Mouse (Mus musculus) neural tube, embryonic 13.5 days (tissue): Measurements from ENCODE around the gene Specc1l. TPM values are rescaled to one million over a fixed set of nuclear protein-coding genes. Genes with fewer than 3 reads are reported as not detected.

Experiments used
- ATAC-seq: fragments of 200-750 bp; cut with Nextera tagmentation; 2 replicates; pipeline ENCODE4 v1.8.0; 2017; ENCODE audit warnings: low read depth, mild to moderate bottlenecking, moderate TSS enrichment, moderate library complexity
- H3K27ac ChIP-seq: fragments of 300-500 bp; sonication (generic); replicated peaks from 2 replicates; pipeline ENCODE4 v1.5.1; 2015; ENCODE audit warnings: moderate library complexity, mild to moderate bottlenecking, inconsistent platforms
- H3K27me3 ChIP-seq: fragments of 300-500 bp; sonication (generic); 2 replicates; pipeline ENCODE4 v1.6.1; 2015; ENCODE audit warnings: mild to moderate bottlenecking, inconsistent platforms
- H3K36me3 ChIP-seq: fragments of 300-500 bp; sonication (generic); 2 replicates; pipeline ENCODE4 v1.6.1; 2015; ENCODE audit warnings: mild to moderate bottlenecking, inconsistent platforms
- H3K4me1 ChIP-seq: fragments of 300-500 bp; sonication (generic); replicated peaks from 2 replicates; pipeline ENCODE4 v1.6.1; 2015; ENCODE audit warnings: inconsistent platforms
- H3K4me2 ChIP-seq: fragments of 300-500 bp; sonication (generic); 2 replicates; pipeline ENCODE4 v1.6.1; 2015; ENCODE audit warnings: inconsistent platforms, mild to moderate bottlenecking, moderate library complexity
- H3K4me3 ChIP-seq: fragments of 300-500 bp; sonication (generic); 2 replicates; pipeline ENCODE4 v1.5.1; 2015; ENCODE audit warnings: mild to moderate bottlenecking, inconsistent platforms
- H3K9ac ChIP-seq: fragments of 300-500 bp; sonication (generic); 2 replicates; pipeline ENCODE4 v1.6.1; 2015; ENCODE audit warnings: moderate library complexity, mild to moderate bottlenecking, inconsistent platforms
- H3K9me3 ChIP-seq: fragments of 300-500 bp; sonication (generic); 2 replicates; pipeline ENCODE4 v1.6.1; 2016; ENCODE audit warnings: inconsistent platforms
- WGBS: fragments of 180-500 bp; shearing (Covaris S2); methylation state at CpG from one replicate; pipeline ENCODE4 v1.1.7; 2015; 5-methylcytosine and 5-hydroxymethylcytosine counted together
- polyA plus RNA-seq: library from polyadenylated mRNA; unstranded; fragments of >200 nt; fragmentation: Nextera tagmentation; extraction: Ambion mirVana; gene quantifications from 2 replicates; pipeline ENCODE4 v1.2.1, GENCODE M21; 2015

The Specc1l gene
- polyA plus RNA-seq = 28.3 and 33.6 TPM in 2 replicates

DNA sequence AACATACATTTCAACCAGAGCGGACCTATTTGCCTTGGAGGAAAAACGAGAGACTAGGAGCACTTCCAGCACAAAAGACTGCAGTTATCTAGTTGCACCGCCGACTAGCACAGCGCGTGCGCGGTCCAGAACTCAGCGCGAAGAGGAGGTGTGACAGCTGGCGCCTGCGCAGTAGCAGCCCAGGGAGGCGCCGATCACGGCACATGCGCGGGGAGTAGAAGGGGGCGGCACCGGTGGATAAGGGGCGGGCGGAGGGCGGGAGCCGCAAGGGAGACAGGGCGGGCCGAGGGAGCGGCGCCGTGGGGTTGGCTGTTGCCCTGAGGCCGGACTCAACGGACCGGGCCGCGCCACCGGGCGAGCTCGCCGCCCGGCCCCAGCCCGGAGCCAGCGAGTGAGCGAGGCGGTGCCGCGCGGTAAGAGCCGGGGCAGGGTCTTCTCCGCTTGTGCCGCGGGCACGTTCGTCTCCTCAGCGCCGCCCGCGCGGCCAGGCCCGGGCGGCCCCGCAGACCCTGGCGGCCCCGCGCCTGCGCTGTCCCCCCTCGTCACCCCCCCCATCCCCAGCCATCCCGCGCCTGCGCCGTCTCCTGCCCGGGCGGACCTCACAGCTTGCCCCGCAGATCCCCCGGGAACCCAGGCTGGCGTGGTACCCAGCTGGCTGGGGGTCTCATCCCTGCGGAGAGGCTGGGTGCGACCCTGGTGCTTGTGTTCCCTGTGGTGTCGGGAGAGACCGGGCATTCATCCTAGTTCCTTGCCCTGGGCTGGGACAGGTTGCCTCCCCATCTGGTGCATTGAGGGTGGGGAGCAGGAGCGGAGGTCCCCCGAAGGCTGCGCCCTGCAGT is at the start of gene Specc1l:
TSS of gene Specc1l (plus strand) at position 267 of the 839 bp plus-strand sequence.
- peak; percentile 98 for ATAC-seq
- H3K36me3 ChIP-seq = no peaks in the 10 kb centered on the region
- H3K9ac ChIP-seq = peak within 1 kb of the TSS; percentile 85
- H3K9me3 ChIP-seq = no peaks in the 10 kb centered on the region
- no peaks in the 10 kb centered on the region for H3K27me3 ChIP-seq
- WGBS = under 1% methylated on average over 63 of the region's 80 CpGs
- H3K4me3 ChIP-seq = peak within 1 kb of the TSS; percentile 65
- peak within 1 kb of the TSS; percentile 60 for H3K4me2 ChIP-seq
- peaks cover 20% of the 10 kb centered on the region for H3K4me1 ChIP-seq
- H3K27ac ChIP-seq = peak within 1 kb of the TSS; percentile 99

GRCm38 (mm10) chr10:75165825-75166481 is 45.9 kb upstream of the Specc1l start:
- Histone ChIP-seq H3K27ac (no peak overlapping the region), H3K4me3 (no peak overlapping the region), H3K27me3 (no peaks in the 10 kb centered on the region), H3K9me3 (no peaks in the 10 kb centered on the region), H3K4me2 (no peak overlapping the region), H3K4me1 (no peaks in the 10 kb centered on the region), H3K9ac (no peak overlapping the region), H3K36me3 (peaks cover 94% of the 10 kb centered on the region)
- WGBS = 89% methylated on average over 10 of the region's 10 CpGs
- no peak for ATAC-seq

DNA sequence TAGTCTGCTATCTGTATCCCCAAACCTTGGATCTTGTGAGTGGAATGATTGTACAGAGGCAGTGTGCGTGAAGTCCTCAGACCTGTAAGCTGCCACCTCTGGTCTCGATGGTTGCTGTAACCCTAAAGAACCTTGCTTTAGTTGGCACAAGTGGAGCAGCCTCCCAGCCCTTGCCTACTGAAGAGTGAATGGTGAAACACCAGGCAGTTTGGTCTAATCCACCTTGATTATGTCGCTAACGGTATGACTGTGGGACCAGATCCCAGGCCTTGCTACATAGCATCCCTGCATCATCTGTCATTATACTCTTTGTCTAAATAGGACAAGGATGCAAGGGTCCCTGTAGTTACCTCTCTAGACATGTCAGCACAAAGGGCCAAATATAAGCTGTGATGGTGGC is 45.3 kb upstream of the Specc1l start:
- Histone ChIP-seq H3K9me3 (no peaks in the 10 kb centered on the region), H3K36me3 (peaks cover 97% of the 10 kb centered on the region), H3K27me3 (no peaks in the 10 kb centered on the region), H3K27ac (no peak overlapping the region), H3K4me1 (no peaks in the 10 kb centered on the region), H3K9ac (no peak overlapping the region), H3K4me2 (no peak overlapping the region), H3K4me3 (no peak overlapping the region)
- 95% methylated on average over 4 of the region's 4 CpGs for WGBS
- no peak for ATAC-seq

DNA sequence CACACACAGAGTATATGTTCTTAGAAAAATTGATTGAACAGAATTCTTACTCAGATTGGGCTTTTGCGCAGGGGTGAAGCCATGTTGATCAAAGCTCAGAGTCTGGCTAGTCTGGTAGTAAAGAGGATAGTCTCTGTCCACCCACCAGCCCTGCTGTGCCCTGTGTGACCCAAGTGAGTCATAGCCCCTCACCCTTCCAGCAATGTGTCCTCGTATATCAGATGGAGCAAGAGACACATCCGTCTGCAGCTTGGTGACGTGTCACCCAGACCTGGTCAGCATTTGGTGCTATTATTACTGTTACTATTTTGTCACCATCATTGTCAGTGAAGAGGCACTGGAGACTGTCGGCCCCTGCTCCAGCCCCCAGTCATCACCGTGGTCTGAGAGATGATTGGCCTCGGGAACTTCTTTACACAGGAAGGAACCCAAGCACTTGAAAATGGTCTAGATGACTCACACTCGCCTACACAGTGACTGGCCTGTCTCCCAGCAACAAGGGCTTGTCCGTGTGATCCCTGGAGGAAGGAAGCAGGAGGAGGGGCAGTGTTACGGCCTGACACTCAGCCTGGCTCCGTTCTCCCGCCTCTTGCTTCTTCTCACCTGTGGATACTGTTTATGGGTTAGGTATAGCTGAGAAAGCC is 41.5 kb upstream of the Specc1l start:
- no peaks in the 10 kb centered on the region; the same call in 1 of the 2 replicates for H3K4me1 ChIP-seq
- no peak for ATAC-seq
- H3K9me3 ChIP-seq = no peaks in the 10 kb centered on the region
- no peaks in the 10 kb centered on the region for H3K27me3 ChIP-seq
- peaks cover 94% of the 10 kb centered on the region for H3K36me3 ChIP-seq
- H3K9ac ChIP-seq = no peak overlapping the region
- WGBS = 80% methylated on average over 12 of the region's 12 CpGs
- H3K27ac ChIP-seq = no peak overlapping the region
- H3K4me2 ChIP-seq = no peak overlapping the region
- no peak overlapping the region for H3K4me3 ChIP-seq

DNA sequence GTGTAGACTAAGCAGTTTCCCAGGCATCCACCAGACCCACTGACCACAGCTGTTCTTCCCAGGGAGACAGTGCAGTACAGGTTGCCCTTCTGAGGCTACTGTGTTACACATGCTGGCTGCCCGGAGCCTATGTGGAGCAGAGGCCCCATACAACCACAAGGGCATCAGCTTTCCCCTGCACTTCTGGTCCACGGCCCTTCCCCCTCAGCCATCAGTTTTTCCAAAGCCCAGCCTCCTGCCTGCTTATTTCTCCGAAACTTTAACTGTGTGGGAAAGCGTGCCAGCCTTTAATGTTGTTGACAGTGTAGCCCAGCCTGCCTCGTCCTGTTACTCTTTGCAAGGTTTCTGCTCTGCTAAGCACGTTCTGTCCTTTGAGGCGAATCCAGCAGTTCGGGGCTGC is 38.8 kb upstream of the Specc1l start:
- 79% methylated on average over 8 of the region's 8 CpGs for WGBS
- Histone ChIP-seq H3K36me3 (peaks cover 96% of the 10 kb centered on the region), H3K27ac (no peak overlapping the region), H3K27me3 (no peaks in the 10 kb centered on the region), H3K4me1 (no peaks in the 10 kb centered on the region; the same call in 1 of the 2 replicates), H3K4me2 (no peak overlapping the region), H3K9ac (no peak overlapping the region; the same call in 1 of the 2 replicates), H3K9me3 (no peaks in the 10 kb centered on the region), H3K4me3 (no peak overlapping the region)
- ATAC-seq = no peak

- H3K27ac ChIP-seq = no peak overlapping the region
- H3K9ac ChIP-seq = no peak overlapping the region
- no peaks in the 10 kb centered on the region for H3K9me3 ChIP-seq
- no peak overlapping the region for H3K4me2 ChIP-seq
- no peak overlapping the region for H3K4me3 ChIP-seq
- no peak for ATAC-seq
- 82% methylated on average over 12 of the region's 12 CpGs for WGBS
- no peaks in the 10 kb centered on the region for H3K27me3 ChIP-seq
- H3K4me1 ChIP-seq = no peaks in the 10 kb centered on the region; the same call in 1 of the 2 replicates
- peaks cover 96% of the 10 kb centered on the region for H3K36me3 ChIP-seq
Measured at GRCm38 (mm10) chr10:75173712-75174111, 38.2 kb upstream of the Specc1l start.

GRCm38 (mm10) chr10:75176494-75176893 is 35.4 kb upstream of the Specc1l start:
- no peak overlapping the region for H3K4me2 ChIP-seq
- H3K9ac ChIP-seq = no peak overlapping the region
- H3K9me3 ChIP-seq = no peaks in the 10 kb centered on the region
- no peaks in the 10 kb centered on the region for H3K27me3 ChIP-seq
- no peaks in the 10 kb centered on the region; the same call in 1 of the 2 replicates for H3K4me1 ChIP-seq
- H3K27ac ChIP-seq = no peak overlapping the region
- ATAC-seq = no peak
- no peak overlapping the region for H3K4me3 ChIP-seq
- WGBS = 85% methylated on average over 8 of the region's 8 CpGs
- H3K36me3 ChIP-seq = peaks cover 98% of the 10 kb centered on the region

- no peak overlapping the region for H3K9ac ChIP-seq
- no peaks in the 10 kb centered on the region; the same call in 1 of the 2 replicates for H3K4me1 ChIP-seq
- peaks cover 97% of the 10 kb centered on the region for H3K36me3 ChIP-seq
- ATAC-seq = no peak
- no peak overlapping the region for H3K4me2 ChIP-seq
- 95% methylated on average over 5 of the region's 5 CpGs for WGBS
- H3K4me3 ChIP-seq = no peak overlapping the region
- no peaks in the 10 kb centered on the region for H3K27me3 ChIP-seq
- no peaks in the 10 kb centered on the region for H3K9me3 ChIP-seq
- H3K27ac ChIP-seq = no peak overlapping the region
Measured at GRCm38 (mm10) chr10:75178911-75179310, 33.0 kb upstream of the Specc1l start.

DNA sequence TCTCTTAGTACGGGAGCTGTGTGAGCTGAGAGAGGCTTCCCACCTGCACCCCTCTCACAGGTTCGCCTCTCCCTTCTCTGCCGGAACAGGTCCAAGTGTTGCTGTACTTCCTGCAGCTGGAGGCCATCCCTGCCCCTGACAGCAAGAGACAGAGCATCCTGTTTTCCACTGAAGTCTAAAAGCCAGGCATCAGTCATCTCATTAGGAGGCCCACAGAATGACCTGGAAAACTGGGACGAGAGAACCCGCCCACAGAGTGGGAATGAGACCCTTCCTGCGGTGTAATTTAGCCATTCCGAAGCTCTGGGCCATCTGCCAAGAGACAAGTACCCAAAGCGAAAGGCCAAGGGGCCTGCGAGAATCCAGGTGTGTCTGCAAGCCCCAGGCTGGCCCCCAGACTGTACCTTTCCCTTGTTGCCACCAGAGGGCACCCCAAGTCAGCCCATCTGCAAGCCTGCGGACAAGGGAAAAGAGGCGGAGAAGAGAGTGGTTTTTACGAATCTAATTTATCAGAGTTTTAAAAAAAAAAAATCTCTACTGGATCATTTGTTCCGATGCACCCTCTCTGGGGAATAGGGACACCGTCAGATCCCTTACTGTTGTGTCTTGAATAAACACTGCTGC is 29.6 kb upstream of the Specc1l start:
- 44% methylated on average over 14 of the region's 14 CpGs for WGBS
- Histone ChIP-seq H3K27ac (0 out of 2 replicates have a peak overlapping the region, but pooled peaks have one; percentile 13), H3K9me3 (no peaks in the 10 kb centered on the region)

DNA sequence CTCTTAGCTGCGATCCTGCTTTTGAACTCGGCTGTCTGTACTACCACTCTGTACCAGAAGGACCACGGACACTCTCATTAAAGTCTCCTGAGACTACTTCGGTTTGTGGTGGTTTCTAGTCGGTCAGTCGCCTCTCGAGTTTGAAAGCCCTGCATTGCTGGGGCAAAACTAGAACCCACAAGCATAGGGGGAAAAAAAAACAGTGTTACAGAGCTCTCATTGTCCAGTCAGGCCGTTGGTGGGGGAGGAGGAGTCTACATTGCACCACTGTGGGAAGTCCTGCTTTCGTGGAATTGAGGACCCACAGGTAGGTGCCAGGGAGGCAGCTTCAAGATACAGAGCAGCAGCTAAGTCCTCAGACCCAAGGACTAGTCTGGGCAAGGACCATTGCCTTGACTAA is 27.0 kb upstream of the Specc1l start:
- H3K4me1 ChIP-seq = no peaks in the 10 kb centered on the region
- WGBS = 90% methylated on average over 9 of the region's 9 CpGs
- H3K9me3 ChIP-seq = no peaks in the 10 kb centered on the region
- no peaks in the 10 kb centered on the region for H3K27me3 ChIP-seq
- no peak overlapping the region for H3K4me2 ChIP-seq
- H3K27ac ChIP-seq = no peak overlapping the region
- H3K9ac ChIP-seq = no peak overlapping the region
- ATAC-seq = no peak
- no peak overlapping the region for H3K4me3 ChIP-seq
- H3K36me3 ChIP-seq = peaks cover 57% of the 10 kb centered on the region

More for the DNA sequence above, 29.6 kb upstream of the Specc1l start:
- Histone ChIP-seq H3K9ac (no peak overlapping the region), H3K4me3 (no peak overlapping the region), H3K4me2 (no peak overlapping the region), H3K27me3 (no peaks in the 10 kb centered on the region), H3K36me3 (peaks cover 83% of the 10 kb centered on the region), H3K4me1 (no peaks in the 10 kb centered on the region)
- peak; percentile 72; the same call in 1 of the 2 replicates for ATAC-seq

DNA sequence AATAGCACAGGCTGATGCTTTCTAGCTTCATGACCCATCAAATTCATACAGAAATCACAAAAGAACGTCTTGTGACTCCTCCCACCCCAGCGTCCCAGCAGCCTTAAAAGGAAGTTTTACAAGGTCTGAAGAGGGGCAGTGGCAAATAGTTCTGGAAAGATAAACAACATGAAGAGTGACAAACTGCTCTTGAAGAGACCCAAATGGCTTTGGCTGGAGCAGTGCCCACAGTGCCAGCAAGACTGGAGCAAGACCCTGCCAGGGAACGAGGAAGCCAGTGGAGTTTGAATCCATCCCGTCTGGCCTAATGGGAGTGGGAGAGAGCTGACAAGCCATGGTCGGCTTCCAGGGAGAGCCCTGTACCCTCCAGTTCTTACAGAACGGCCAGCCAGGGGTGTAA is 25.3 kb upstream of the Specc1l start:
- ATAC-seq = no peak
- Histone ChIP-seq H3K36me3 (peaks cover 40% of the 10 kb centered on the region), H3K9ac (no peak overlapping the region), H3K27me3 (no peaks in the 10 kb centered on the region), H3K4me3 (no peak overlapping the region), H3K27ac (no peak overlapping the region), H3K9me3 (no peaks in the 10 kb centered on the region), H3K4me2 (no peak overlapping the region), H3K4me1 (no peaks in the 10 kb centered on the region)
- 56% methylated on average over 6 of the region's 6 CpGs for WGBS
